ENCODE assay signal across 8 mouse cellular contexts in genomic region chr2:37452376-37452760, GRCm38 (mm10). TPM values are rescaled to one million over a fixed set of nuclear protein-coding genes. Genes with fewer than 3 reads are reported as not detected.
DNase-seq lines count a peak whose midpoint lies in the region; ATAC-seq and TF ChIP-seq lines count a peak whose summit lies in the region.

No protein-coding gene starts in this region.

- peak overlapping the region; percentile 76 for H3K4me2 ChIP-seq in heart, postnatal 0 days (ENCODE audit: low read depth, low read length)

- peak overlapping the region; percentile 97 for H3K4me3 ChIP-seq in left cerebral cortex, adult 2 months
- peak overlapping the region; percentile 75 for H3K4me3 ChIP-seq in cortical plate, adult 2 months (ENCODE audit: insufficient read depth, low read length)
- peak overlapping the region; percentile 82 for H3K4me3 ChIP-seq in heart, postnatal 0 days (ENCODE audit: low read depth, low read length)
- peak overlapping the region; percentile 95 for H3K4me3 ChIP-seq in midbrain, embryonic 10.5 days

- H3K36me3 ChIP-seq in heart, postnatal 0 days (replicated peaks; ENCODE audit: control insufficient read depth, insufficient read depth, low read length): no peaks in the 10 kb centered on the region
- peaks cover 8% of the 10 kb centered on the region; the same call in 1 of the 2 replicates for H3K36me3 ChIP-seq in midbrain, embryonic 10.5 days

- TF ChIP-seq CTCF in left cerebral cortex, adult 2 months (IDR thresholded peaks at IDR 0.05): no peak
- no peak for TF ChIP-seq CTCF in cortical plate, adult 2 months (IDR thresholded peaks at IDR 0.05; ENCODE audit: extremely low read depth, insufficient read depth, low read length)
- no peak for TF ChIP-seq CTCF in heart, postnatal 0 days (IDR thresholded peaks at IDR 0.05; ENCODE audit: low read depth)

- no peak for DNase-seq in left cerebral cortex, adult 2 months (ENCODE audit: extremely low spot score in 1 of 2, low spot score in 2 of 2)
- DNase-seq in left cerebral cortex, postnatal 36 days (ENCODE audit: low spot score in 2 of 2): no peak
- no peak for DNase-seq in heart, postnatal 0 days (ENCODE audit: low spot score)
- no peak for DNase-seq in midbrain, embryonic 10.5 days (ENCODE audit: low spot score)
- DNase-seq in thymus, postnatal 36 days: no peak
- no peak for DNase-seq in right cerebral cortex, adult 2 months (ENCODE audit: low spot score in 2 of 2)
- DNase-seq in right cerebral cortex, adult 18-20 months: no peak

- no peaks in the 10 kb centered on the region for H3K27me3 ChIP-seq in heart, postnatal 0 days (ENCODE audit: control insufficient read depth, insufficient read depth, low read length)
- H3K27me3 ChIP-seq in midbrain, embryonic 10.5 days (ENCODE audit: low read depth, poor library complexity, severe bottlenecking): no peaks in the 10 kb centered on the region

- TF ChIP-seq POLR2A in cortical plate, adult 2 months (IDR thresholded peaks at IDR 0.05; ENCODE audit: extremely low read depth, insufficient read depth, low read length): no peak

- H3K9me3 ChIP-seq in heart, postnatal 0 days (replicated peaks; ENCODE audit: control insufficient read depth, low read length): no peaks in the 10 kb centered on the region
- H3K9me3 ChIP-seq in midbrain, embryonic 10.5 days (replicated peaks): no peaks in the 10 kb centered on the region

- intact Hi-C loops in left cerebral cortex, adult 2 months (cut with DNase I): loop anchor here (1.0 kb wide), 1 partner anchor 9 kb away; the partner anchor contains the start of genes Rabgap1, Zbtb26 and Zbtb6
- intact Hi-C loops in left cerebral cortex, postnatal 36 days (cut with DNase I): no loop called here

- peaks cover 4% of the 10 kb centered on the region; the same call in 1 of the 2 replicates for H3K4me1 ChIP-seq in cortical plate, adult 2 months (ENCODE audit: control insufficient read depth, insufficient read depth, low read length)
- no peaks in the 10 kb centered on the region for H3K4me1 ChIP-seq in heart, postnatal 0 days (ENCODE audit: control insufficient read depth, insufficient read depth)
- peaks cover 21% of the 10 kb centered on the region for H3K4me1 ChIP-seq in midbrain, embryonic 10.5 days

- peak; percentile 74 for ATAC-seq in heart, postnatal 0 days (ENCODE audit: insufficient read depth, low read depth)

- under 1% methylated on average over 20 of the region's 24 CpGs for WGBS in heart, postnatal 0 days
- WGBS in midbrain, embryonic 10.5 days: 0% methylated on average over 24 of the region's 24 CpGs

- H3K27ac ChIP-seq in left cerebral cortex, adult 2 months: peak overlapping the region; percentile 96
- no peak overlapping the region for H3K27ac ChIP-seq in cortical plate, adult 2 months (ENCODE audit: insufficient read depth, low read length)
- peak overlapping the region; percentile 76 for H3K27ac ChIP-seq in heart, postnatal 0 days (ENCODE audit: low read depth)
- H3K27ac ChIP-seq in midbrain, embryonic 10.5 days (replicated peaks): peak overlapping the region; percentile 96

- peak overlapping the region; percentile 94 for H3K9ac ChIP-seq in heart, postnatal 0 days (replicated peaks; ENCODE audit: low read depth, low read length)

- TF ChIP-seq EP300 in heart, postnatal 0 days (IDR thresholded peaks at IDR 0.05; ENCODE audit: low read depth): no peak; the same call in 1 of the 2 replicates

RNA-seq across cellular contexts. Expression of gene Rabgap1, which starts 9.3 kb away (rescaled TPM):
- 10 to 100 TPM; 89.1 to 92.2 TPM for total RNA-seq in left cerebral cortex, adult 2 months (2021)
- 10 to 100 TPM; 89.5 to 97.3 TPM for total RNA-seq in left cerebral cortex, postnatal 36 days (2021)
- polyA plus RNA-seq in cortical plate, adult 2 months (2012; rRNA removed): 41.7 and 42.6 TPM in 2 replicates
- total RNA-seq in heart, postnatal 0 days (2014; rRNA removed; ENCODE audit: low replicate concordance): 27.7 and 35.3 TPM in 2 replicates
- 18.9 and 21.5 TPM in 2 replicates for polyA plus RNA-seq in heart, postnatal 0 days (2015; fragmentation: Nextera tagmentation; extraction: Ambion mirVana)
- polyA plus RNA-seq in midbrain, embryonic 10.5 days (2016; fragmentation: Nextera tagmentation; extraction: Ambion mirVana): 43.4 and 47.2 TPM in 2 replicates

RNA-seq across cellular contexts. Expression of gene Zbtb6, which starts 9.4 kb away (rescaled TPM):
- 10 to 100 TPM; 13.5 to 13.8 TPM for total RNA-seq in left cerebral cortex, adult 2 months (2021)
- 10 to 100 TPM; 13.5 to 14.7 TPM for total RNA-seq in left cerebral cortex, postnatal 36 days (2021)
- polyA plus RNA-seq in cortical plate, adult 2 months (2012; rRNA removed): 7.2 and 7.7 TPM in 2 replicates
- 7.4 and 9.4 TPM in 2 replicates for total RNA-seq in heart, postnatal 0 days (2014; rRNA removed; ENCODE audit: low replicate concordance)
- 2.1 and 2.3 TPM in 2 replicates for polyA plus RNA-seq in heart, postnatal 0 days (2015; fragmentation: Nextera tagmentation; extraction: Ambion mirVana)
- polyA plus RNA-seq in midbrain, embryonic 10.5 days (2016; fragmentation: Nextera tagmentation; extraction: Ambion mirVana): 5.9 and 7.3 TPM in 2 replicates

RNA-seq across cellular contexts. Expression of gene Zbtb26, which starts 9.4 kb away (rescaled TPM):
- 10 to 100 TPM in 1 of 2 experiments, 1 to 10 TPM in 1; 9.2 to 11.4 TPM for total RNA-seq in left cerebral cortex, adult 2 months (2021)
- total RNA-seq in left cerebral cortex, postnatal 36 days (2021): 10 to 100 TPM in 1 of 2 experiments, 1 to 10 TPM in 1; 7.8 to 13.3 TPM
- polyA plus RNA-seq in cortical plate, adult 2 months (2012; rRNA removed): 5.7 and 5.8 TPM in 2 replicates
- total RNA-seq in heart, postnatal 0 days (2014; rRNA removed; ENCODE audit: low replicate concordance): 9.4 and 13.9 TPM in 2 replicates
- polyA plus RNA-seq in heart, postnatal 0 days (2015; fragmentation: Nextera tagmentation; extraction: Ambion mirVana): 1.9 and 2.0 TPM in 2 replicates
- polyA plus RNA-seq in midbrain, embryonic 10.5 days (2016; fragmentation: Nextera tagmentation; extraction: Ambion mirVana): 9.2 and 11.0 TPM in 2 replicates

RNA-seq across cellular contexts. Expression of gene Rc3h2, which starts 29.7 kb away (rescaled TPM):
- 10 to 100 TPM; 81.4 to 81.6 TPM for total RNA-seq in left cerebral cortex, adult 2 months (2021)
- total RNA-seq in left cerebral cortex, postnatal 36 days (2021): 10 to 100 TPM; 82.2 to 92.0 TPM
- polyA plus RNA-seq in cortical plate, adult 2 months (2012; rRNA removed): 25.2 and 25.5 TPM in 2 replicates
- total RNA-seq in heart, postnatal 0 days (2014; rRNA removed; ENCODE audit: low replicate concordance): 24.7 and 30.8 TPM in 2 replicates
- polyA plus RNA-seq in heart, postnatal 0 days (2015; fragmentation: Nextera tagmentation; extraction: Ambion mirVana): 5.6 and 6.0 TPM in 2 replicates
- 16.1 and 19.7 TPM in 2 replicates for polyA plus RNA-seq in midbrain, embryonic 10.5 days (2016; fragmentation: Nextera tagmentation; extraction: Ambion mirVana)
